Comparison of ENCODE assay signal across 20 mouse cellular contexts in genomic region chr2:173832828-173833492, GRCm38 (mm10).
"Had no signal": no experiment of that assay in that cellular context is flagged by ENCODE, and none has a peak within 500 bp of the region (broad histone marks: within the 10 kb centered on the region; RNA-seq: fewer than 3 reads in every experiment).

No protein-coding gene starts in this region.

- H3K4me2 ChIP-seq: liver, embryonic 12.5 days; liver, embryonic 15.5 days; midbrain, embryonic 11.5 days; neural tube, embryonic 13.5 days had no signal

- H3K9me3 ChIP-seq: liver, embryonic 12.5 days; liver, embryonic 15.5 days had no signal

- H3K4me1 ChIP-seq: liver, embryonic 12.5 days; liver, embryonic 15.5 days; neural tube, embryonic 13.5 days had no signal

- H3K27ac ChIP-seq: layer of hippocampus, adult 2 months; liver, embryonic 12.5 days; liver, embryonic 15.5 days; neural tube, embryonic 13.5 days; stomach, postnatal 0 days had no signal

- H3K36me3 ChIP-seq: liver, embryonic 12.5 days; liver, embryonic 15.5 days; neural tube, embryonic 13.5 days had no signal

- H3K9ac ChIP-seq: liver, embryonic 12.5 days; liver, embryonic 15.5 days; neural tube, embryonic 13.5 days had no signal

- ATAC-seq: liver, embryonic 12.5 days had no signal

- DNase-seq: kidney, adult 9 months; layer of hippocampus, adult 9-11 months; liver; lung, adult 2 months; lung, postnatal 14 days; lung, postnatal 4 days; midbrain, embryonic 14.5 days; right cerebral cortex, adult 18-20 months; right cerebral cortex, postnatal 14 days; right cerebral cortex, postnatal 4 days; thymus, adult 2 months; thymus, postnatal 14 days; thymus, postnatal 4 days had no signal

- H3K4me3 ChIP-seq: layer of hippocampus, adult 2 months; liver, embryonic 12.5 days; liver, embryonic 15.5 days; myocyte; neural tube, embryonic 13.5 days had no signal

- H3K27me3 ChIP-seq: liver, embryonic 12.5 days; liver, embryonic 15.5 days; neural tube, embryonic 13.5 days had no signal
